Mouse (Mus musculus) liver, adult (tissue): ENCODE results near the gene Mtfr1l.

ENCODE experiments used
- GATA4 ChIP-seq: IDR thresholded peaks from 2 replicates; pipeline ENCODE4 v1.6.1; 2014; ENCODE audit warnings: mild to moderate bottlenecking, low read length; ENCODE audit not compliant: insufficient replicate concordance

The Mtfr1l gene

GRCm38 (mm10) chr4:134514309-134514930, 20.8 kb downstream of the Mtfr1l start:
- no peak for TF ChIP-seq GATA4

GRCm38 (mm10) chr4:134512798-134513197, 22.4 kb downstream of the Mtfr1l start:
- TF ChIP-seq GATA4, result no peak

GRCm38 (mm10) chr4:134511730-134512129, 23.5 kb downstream of the Mtfr1l start:
- TF ChIP-seq GATA4, result no peak

GRCm38 (mm10) chr4:134510845-134511411, 24.3 kb downstream of the Mtfr1l start, which contains the start of gene Aunip:
Aunip (plus strand) TSS chr4:134510999.
- TF ChIP-seq GATA4, result no peak

GRCm38 (mm10) chr4:134510396-134510795, 24.8 kb downstream of the Mtfr1l start:
- TF ChIP-seq GATA4, result no peak

- no peak for TF ChIP-seq GATA4
Measured at GRCm38 (mm10) chr4:134506713-134507112, 28.5 kb downstream of the Mtfr1l start.

- TF ChIP-seq GATA4, result no peak
Measured at GRCm38 (mm10) chr4:134505966-134506594, 29.1 kb downstream of the Mtfr1l start.

GRCm38 (mm10) chr4:134505303-134505789, 29.8 kb downstream of the Mtfr1l start:
- TF ChIP-seq GATA4, result no peak

- TF ChIP-seq GATA4, result no peak
Measured at GRCm38 (mm10) chr4:134503686-134504357, 31.4 kb downstream of the Mtfr1l start.

GRCm38 (mm10) chr4:134501095-134501494, 34.1 kb downstream of the Mtfr1l start:
- TF ChIP-seq GATA4, result no peak

GRCm38 (mm10) chr4:134497986-134498731, 37.0 kb downstream of the Mtfr1l start:
- TF ChIP-seq GATA4, result no peak

GRCm38 (mm10) chr4:134497223-134497622, 38.0 kb downstream of the Mtfr1l start:
- TF ChIP-seq GATA4, result no peak

GRCm38 (mm10) chr4:134496595-134497210, 38.5 kb downstream of the Mtfr1l start, which contains the start of gene Paqr7:
Paqr7 (plus strand) TSS chr4:134496697.
- peak; percentile 80; the same call in 1 of the 2 replicates for TF ChIP-seq GATA4

GRCm38 (mm10) chr4:134495546-134495923, 39.7 kb downstream of the Mtfr1l start:
- no peak for TF ChIP-seq GATA4
